Mouse (Mus musculus) layer of hippocampus, postnatal 36 days (tissue): ENCODE measurements around the gene A630073D07Rik. TPM values are rescaled to one million over a fixed set of nuclear protein-coding genes. Genes with fewer than 3 reads are reported as not detected.
"Not testable (repeated sequence)": the region's sequence is repeated elsewhere in the genome, so short reads cannot be mapped to it uniquely, and the experiment has no call there.

Experiments used
- DNase-seq, 2 experiments: peaks; one replicate each; pipeline ENCODE4 v3.0.0; 2022
- total RNA-seq, 2 experiments: library from RNA; stranded (reverse); gene quantifications; 2 replicates each; pipeline ENCODE4 v1.2.3; 2021

A630073D07Rik gene
- not detected for total RNA-seq

DNA sequence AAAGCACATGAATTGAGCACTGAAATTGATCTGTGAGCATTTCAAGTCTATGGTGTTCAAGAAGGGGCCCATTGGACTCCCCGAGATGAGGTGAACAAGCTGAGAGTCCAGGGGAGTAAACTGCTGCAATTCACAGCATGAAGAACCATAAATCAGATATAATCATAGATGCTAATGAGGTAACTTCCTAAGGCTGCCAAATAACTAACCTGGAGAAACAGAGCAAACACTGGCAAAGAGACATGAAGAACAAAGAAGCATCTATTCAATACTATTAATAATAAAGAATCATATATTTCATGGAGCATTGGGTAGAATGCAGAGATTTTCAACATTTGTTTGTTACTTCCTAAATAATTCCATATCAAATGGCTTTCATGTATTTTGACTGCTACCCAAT lies at the start of gene A630073D07Rik:
Gene A630073D07Rik (minus strand): TSS at position 101 of the 400 bp plus-strand sequence.
- DNase-seq = no peak

GRCm38 (mm10) chr6:132700907-132701306 lies 49.6 kb upstream of the A630073D07Rik start, which contains the start of gene Tas2r121:
Gene Tas2r121, minus strand, starts transcription at chr6:132701007.
- DNase-seq = no peak

DNA sequence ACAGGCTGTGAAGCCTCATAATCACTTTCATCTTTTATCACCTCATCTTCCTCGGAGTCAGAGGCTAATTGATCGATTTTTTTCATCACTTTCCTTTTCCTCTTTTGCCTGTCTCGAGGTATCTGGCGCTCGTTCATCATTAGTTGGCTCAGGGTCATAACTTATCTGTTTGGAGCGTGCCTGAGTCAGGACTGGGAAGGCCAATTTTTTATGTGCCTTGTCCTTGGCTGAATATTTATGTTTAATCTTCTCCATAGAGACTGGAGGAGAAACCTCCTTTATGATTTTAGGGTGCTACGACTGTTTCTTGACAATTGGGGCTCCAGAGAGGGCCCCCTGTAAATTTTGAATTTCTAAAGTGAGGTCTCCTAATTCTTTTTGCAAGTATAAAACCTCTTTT lies 40.3 kb upstream of the A630073D07Rik start:
- DNase-seq = not testable (repeated sequence)

DNA sequence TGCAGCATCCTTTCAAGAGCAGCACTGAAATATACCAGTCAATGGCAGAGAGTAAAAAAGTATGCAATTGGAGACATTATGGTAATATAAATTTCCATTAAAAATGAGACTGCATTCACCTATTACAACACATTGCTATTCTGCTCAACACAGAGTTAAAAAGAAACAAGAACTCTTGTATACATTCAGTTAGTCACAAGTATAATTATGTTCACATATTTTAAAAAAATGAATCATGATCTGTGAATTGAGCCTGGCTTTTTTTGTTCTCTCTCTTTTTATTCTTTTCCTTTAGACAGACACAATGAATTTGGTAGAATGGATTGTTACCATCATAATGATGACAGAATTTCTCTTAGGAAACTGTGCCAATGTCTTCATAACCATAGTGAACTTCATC lies 5.3 kb upstream of the A630073D07Rik start, which contains the start of gene Tas2r120:
Gene Tas2r120 (plus strand): TSS at position 301 of the 400 bp plus-strand sequence.
- no peak for DNase-seq

DNA sequence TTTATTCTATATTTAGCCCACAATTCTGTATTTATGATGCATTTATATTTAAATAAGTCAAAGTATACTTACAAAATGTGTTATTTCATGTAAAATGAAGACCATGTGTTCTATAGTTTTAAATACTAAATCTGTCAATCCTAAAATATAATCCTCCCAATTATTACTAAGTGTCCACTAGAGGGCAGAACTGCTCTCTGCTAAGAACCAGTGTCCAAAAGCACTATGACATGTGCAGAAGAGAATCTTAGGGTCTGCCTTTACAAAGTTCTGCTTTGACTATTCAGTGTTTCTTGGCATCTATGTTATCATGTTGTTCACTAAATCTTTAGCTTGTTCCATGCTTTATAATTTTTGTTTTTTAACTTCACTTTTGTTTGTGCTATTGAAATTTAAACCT lies 1.9 kb downstream of the A630073D07Rik start:
- no peak for DNase-seq

DNA sequence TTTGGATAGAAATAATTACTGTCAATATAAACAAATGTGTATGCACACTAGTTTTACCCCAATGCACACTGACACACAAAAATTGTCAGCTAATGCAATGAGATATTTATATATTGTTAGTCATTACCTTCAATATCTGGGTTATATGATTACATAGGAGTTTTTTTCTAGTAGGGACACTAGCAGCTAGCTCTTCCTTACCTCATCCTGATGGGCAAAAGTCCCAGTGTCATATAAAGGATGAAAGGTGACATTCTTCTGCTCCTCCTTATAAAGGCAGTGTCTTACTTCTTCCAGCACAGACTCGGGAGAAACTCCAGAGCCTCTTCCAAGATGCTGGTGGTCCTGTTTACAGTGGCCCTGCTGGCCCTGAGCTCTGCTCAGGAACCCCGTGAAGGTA lies 55.7 kb downstream of the A630073D07Rik start, which contains the start of gene Prp2:
Gene Prp2 (plus strand): TSS at position 301 of the 400 bp plus-strand sequence.
- not testable (repeated sequence) for DNase-seq

Other genes with a start within 250 kb of the A630073D07Rik start
- not detected for gene Prh1, start 81.7 kb downstream of the A630073D07Rik start, total RNA-seq
- gene Prp2, start 55.6 kb downstream of the A630073D07Rik start, total RNA-seq = not detected
- gene Tas2r120, start 5.4 kb upstream of the A630073D07Rik start, total RNA-seq = not detected
- not detected for gene Tas2r121, start 49.5 kb upstream of the A630073D07Rik start, total RNA-seq
- gene Tas2r122, start 60.4 kb upstream of the A630073D07Rik start, total RNA-seq = not detected
- gene Tas2r115, start 86.5 kb upstream of the A630073D07Rik start, total RNA-seq = not detected
- gene Tas2r124, start 103.2 kb upstream of the A630073D07Rik start, total RNA-seq = not detected
- gene Tas2r102, start 110.6 kb upstream of the A630073D07Rik start, total RNA-seq = not detected
- gene Tas2r136, start 126.6 kb upstream of the A630073D07Rik start, total RNA-seq = not detected
- gene Tas2r117, start 151.3 kb upstream of the A630073D07Rik start, total RNA-seq = not detected
- not detected for gene Tas2r123, start 195.6 kb upstream of the A630073D07Rik start, total RNA-seq
- not detected for gene Tas2r116, start 203.9 kb upstream of the A630073D07Rik start, total RNA-seq
- gene Tas2r110, start 216.5 kb upstream of the A630073D07Rik start, total RNA-seq = not detected
- gene Tas2r113, start 241.5 kb upstream of the A630073D07Rik start, total RNA-seq = not detected